Mouse (Mus musculus) urinary bladder, postnatal 25 days (tissue): Measurements from ENCODE around the gene Bmpr2.

Source experiments
- DNase-seq: peaks from one replicate; pipeline ENCODE4 v3.0.0; 2022; ENCODE audit warnings: low spot score

Gene Bmpr2

GRCm38 (mm10) chr1:59901082-59901876 lies 138.1 kb downstream of the Bmpr2 start:
- DNase-seq, result no peak

GRCm38 (mm10) chr1:59902634-59903033 lies 139.4 kb downstream of the Bmpr2 start:
- no peak for DNase-seq

GRCm38 (mm10) chr1:59904630-59905295 lies 141.6 kb downstream of the Bmpr2 start:
- DNase-seq, result no peak

- no peak for DNase-seq
Measured at GRCm38 (mm10) chr1:59905916-59906315, 142.7 kb downstream of the Bmpr2 start.

GRCm38 (mm10) chr1:59906819-59907521 lies 143.8 kb downstream of the Bmpr2 start:
- no peak for DNase-seq

GRCm38 (mm10) chr1:59907700-59908099 lies 144.5 kb downstream of the Bmpr2 start:
- no peak for DNase-seq

GRCm38 (mm10) chr1:59910941-59911340 lies 147.7 kb downstream of the Bmpr2 start:
- no peak for DNase-seq

GRCm38 (mm10) chr1:59912413-59913157 lies 149.4 kb downstream of the Bmpr2 start, which contains the start of gene Fam117b:
Fam117b (plus strand) TSS chr1:59913006.
- DNase-seq, result peak; percentile 94

GRCm38 (mm10) chr1:59913195-59913868 lies 150.1 kb downstream of the Bmpr2 start:
- DNase-seq, result peak; percentile 22

- DNase-seq, result peak; percentile 8
Measured at GRCm38 (mm10) chr1:59913869-59914225, 150.6 kb downstream of the Bmpr2 start.

- DNase-seq, result no peak
Measured at GRCm38 (mm10) chr1:59914799-59915198, 151.6 kb downstream of the Bmpr2 start.

- no peak for DNase-seq
Measured at GRCm38 (mm10) chr1:59915843-59916610, 152.8 kb downstream of the Bmpr2 start.

- DNase-seq, result no peak
Measured at GRCm38 (mm10) chr1:59917401-59917800, 154.2 kb downstream of the Bmpr2 start.

- DNase-seq, result no peak
Measured at GRCm38 (mm10) chr1:59918075-59918474, 154.9 kb downstream of the Bmpr2 start.

- DNase-seq, result no peak
Measured at GRCm38 (mm10) chr1:59923201-59923600, 160.0 kb downstream of the Bmpr2 start.

- no peak for DNase-seq
Measured at GRCm38 (mm10) chr1:59923673-59924072, 160.5 kb downstream of the Bmpr2 start.

- DNase-seq, result no peak
Measured at GRCm38 (mm10) chr1:59924411-59924810, 161.2 kb downstream of the Bmpr2 start.

GRCm38 (mm10) chr1:59926021-59926672 lies 162.9 kb downstream of the Bmpr2 start:
- no peak for DNase-seq

- no peak for DNase-seq
Measured at GRCm38 (mm10) chr1:59927131-59927680, 164.0 kb downstream of the Bmpr2 start.
